In the genomic region with DNA sequence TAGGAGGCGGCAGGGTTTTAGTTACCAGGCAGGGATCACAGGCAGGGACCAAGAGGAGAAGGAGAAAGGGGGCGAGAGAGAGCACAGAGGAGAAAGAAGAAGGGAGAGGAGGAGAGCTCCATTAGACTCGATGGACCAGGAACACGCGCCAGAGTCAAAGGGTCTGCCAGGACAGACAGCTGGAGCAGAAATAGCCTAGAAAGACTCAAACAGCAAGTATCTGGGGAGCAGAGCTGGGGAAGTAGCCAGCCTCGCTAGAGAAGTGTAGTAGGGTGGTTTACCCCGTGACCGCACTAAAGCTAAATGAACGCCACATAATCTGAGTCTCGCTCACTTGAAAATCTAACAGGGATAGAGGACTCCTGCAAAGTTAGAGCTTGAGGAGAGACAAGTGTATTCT, we compare ENCODE assay signal across 26 mouse cellular contexts. TPM values are rescaled to one million over a fixed set of nuclear protein-coding genes. Genes with fewer than 3 reads are reported as not detected.
DNase-seq lines count a peak whose midpoint lies in the region; ATAC-seq and TF ChIP-seq lines count a peak whose summit lies in the region.
"Had no signal": no experiment of that assay in that cellular context is flagged by ENCODE, and none has a peak within 500 bp of the region (broad histone marks: within the 10 kb centered on the region; RNA-seq: fewer than 3 reads in every experiment).

No protein-coding gene starts in this region.

- no peak overlapping the region for H3K27ac ChIP-seq in gastrocnemius, adult 2 months
- H3K27ac ChIP-seq in forebrain, embryonic 16.5 days (ENCODE audit: low read length), result no peak overlapping the region
- H3K27ac ChIP-seq: forebrain, embryonic 13.5 days; heart, embryonic 13.5 days; hindbrain, embryonic 14.5 days; kidney, embryonic 15.5 days; limb, embryonic 12.5 days; liver, embryonic 15.5 days; lung, embryonic 15.5 days; neural tube, embryonic 12.5 days had no signal

- intact Hi-C loops in gastrocnemius, adult 2 months (cut with DNase I), result loop anchor here (5.0 kb wide), 2 partner anchors 67 to 297 kb away; no protein-coding TSS in a partner anchor
- intact Hi-C loops in heart, postnatal 36 days (cut with DNase I), result loop anchor here (1.0 to 5.0 kb wide), 2 partner anchors 67 to 298 kb away; no protein-coding TSS in a partner anchor

- DNase-seq in cerebellum, postnatal 10 days, result peak; percentile 46 to 65
- DNase-seq in cerebellum, adult 11 months, result no peak
- peak; percentile 59 for DNase-seq in gastrocnemius, adult 2 months
- peak; percentile 20 for DNase-seq in heart, adult 8-10 months (ENCODE audit: low spot score)
- peak; percentile 30 to 41 for DNase-seq in heart, postnatal 36 days
- DNase-seq in retina, embryonic 14.5 days (ENCODE audit: low spot score), result no peak
- DNase-seq in natural killer cell, adult 2 months (ENCODE audit: low spot score in 2 of 2), result no peak
- DNase-seq: adrenal gland, postnatal 36 days; cerebellum, adult 2 months; cerebellum, postnatal 25 days; kidney, adult 11 months; kidney, postnatal 25 days; lung, postnatal 36 days; thymus, postnatal 14 days had no signal

- H3K9me3 ChIP-seq in forebrain, embryonic 16.5 days (ENCODE audit: control insufficient read depth, low read length), result no peaks in the 10 kb centered on the region
- H3K9me3 ChIP-seq: forebrain, embryonic 13.5 days; kidney, embryonic 15.5 days; limb, embryonic 12.5 days; liver, embryonic 15.5 days; lung, embryonic 15.5 days; neural tube, embryonic 12.5 days had no signal

- WGBS in forebrain, embryonic 16.5 days, result 77% methylated on average over 10 of the region's 10 CpGs

- no peak overlapping the region for H3K4me2 ChIP-seq in forebrain, embryonic 16.5 days (ENCODE audit: low read length)
- H3K4me2 ChIP-seq: forebrain, embryonic 13.5 days; heart, embryonic 13.5 days; hindbrain, embryonic 14.5 days; kidney, embryonic 15.5 days; limb, embryonic 12.5 days; liver, embryonic 15.5 days; lung, embryonic 15.5 days; midbrain, embryonic 11.5 days; neural tube, embryonic 12.5 days had no signal

- H3K36me3 ChIP-seq in forebrain, embryonic 16.5 days (ENCODE audit: control insufficient read depth, insufficient read depth), result no peaks in the 10 kb centered on the region
- H3K36me3 ChIP-seq: kidney, embryonic 15.5 days; limb, embryonic 12.5 days; liver, embryonic 15.5 days; lung, embryonic 15.5 days; neural tube, embryonic 12.5 days had no signal

- no peak for ATAC-seq in forebrain, embryonic 16.5 days
- ATAC-seq: forebrain, embryonic 13.5 days; inflammation-experienced regulatory T-cells, adult 6 months; midbrain, embryonic 16.5 days had no signal

- no peaks in the 10 kb centered on the region for H3K4me1 ChIP-seq in forebrain, embryonic 16.5 days (replicated peaks; ENCODE audit: control insufficient read depth, insufficient read depth, low read length)
- H3K4me1 ChIP-seq: forebrain, embryonic 13.5 days; heart, embryonic 13.5 days; kidney, embryonic 15.5 days; limb, embryonic 12.5 days; liver, embryonic 15.5 days; lung, embryonic 15.5 days; neural tube, embryonic 12.5 days had no signal

- H3K27me3 ChIP-seq in forebrain, embryonic 16.5 days (replicated peaks; ENCODE audit: control insufficient read depth, insufficient read depth, low read length), result no peaks in the 10 kb centered on the region
- H3K27me3 ChIP-seq: forebrain, embryonic 13.5 days; heart, embryonic 13.5 days; kidney, embryonic 15.5 days; limb, embryonic 12.5 days; liver, embryonic 15.5 days; lung, embryonic 15.5 days; neural tube, embryonic 12.5 days had no signal

- no peak for TF ChIP-seq CTCF in gastrocnemius, adult 2 months (IDR thresholded peaks at IDR 0.05)

- H3K4me3 ChIP-seq in gastrocnemius, adult 2 months, result no peak overlapping the region
- no peak overlapping the region for H3K4me3 ChIP-seq in forebrain, embryonic 16.5 days (replicated peaks; ENCODE audit: low read length)
- H3K4me3 ChIP-seq: forebrain, embryonic 13.5 days; heart, embryonic 13.5 days; kidney, embryonic 15.5 days; limb, embryonic 12.5 days; liver, embryonic 15.5 days; lung, embryonic 15.5 days; neural tube, embryonic 12.5 days had no signal

- no peak overlapping the region for H3K9ac ChIP-seq in forebrain, embryonic 16.5 days (replicated peaks; ENCODE audit: low read depth, low read length)
- H3K9ac ChIP-seq: forebrain, embryonic 13.5 days; heart, embryonic 13.5 days; hindbrain, embryonic 14.5 days; kidney, embryonic 15.5 days; limb, embryonic 12.5 days; liver, embryonic 15.5 days; lung, embryonic 15.5 days; neural tube, embryonic 12.5 days had no signal

RNA-seq across cellular contexts. Expression of gene Sub1, which starts 26.2 kb away (rescaled TPM):
- 100 to 1,000 TPM in 1 of 2 experiments, 10 to 100 TPM in 1; 76.1 to 121 TPM for total RNA-seq in gastrocnemius, adult 2 months (2021)
- total RNA-seq in heart, adult 8-10 months (2022), result 10 to 100 TPM; 68.9 to 91.2 (median 83.6) TPM
- 10 to 100 TPM; 84.5 to 93.1 TPM for total RNA-seq in heart, postnatal 36 days (2021)
- polyA plus RNA-seq in forebrain, embryonic 16.5 days (2015; fragmentation: Nextera tagmentation; extraction: Ambion mirVana), result 463 and 464 TPM in 2 replicates

Comparison
In these comparisons a context has a peak if more than half of its experiments do, and no peak if none do; other contexts are left out.
1. DNase-seq: peak in cerebellum, postnatal 10 days (2 of 2), gastrocnemius, adult 2 months (single experiment), heart, adult 8-10 months (single experiment) and heart, postnatal 36 days (2 of 2); none in cerebellum, adult 11 months (single experiment), retina, embryonic 14.5 days (single experiment) and natural killer cell, adult 2 months (0 of 2).